Mouse (Mus musculus) gastrocnemius, adult 18-20 months (tissue): Measurements from ENCODE around the gene Cbx4. TPM values are rescaled to one million over a fixed set of nuclear protein-coding genes. Genes with fewer than 3 reads are reported as not detected.
"Not testable (repeated sequence)": the region's sequence is repeated elsewhere in the genome, so short reads cannot be mapped to it uniquely, and the experiment has no call there.

ENCODE experiments used
- DNase-seq: peaks from one replicate; pipeline ENCODE4 v3.0.0; 2021; ENCODE audit warnings: low spot score
- total RNA-seq, 2 experiments: library from RNA; stranded (reverse); gene quantifications; 2 replicates each; pipeline ENCODE4 v1.2.3; 2021

Gene Cbx4
- total RNA-seq, 2 experiments from 2014 or later = 1.6 to 2.5 TPM

DNA sequence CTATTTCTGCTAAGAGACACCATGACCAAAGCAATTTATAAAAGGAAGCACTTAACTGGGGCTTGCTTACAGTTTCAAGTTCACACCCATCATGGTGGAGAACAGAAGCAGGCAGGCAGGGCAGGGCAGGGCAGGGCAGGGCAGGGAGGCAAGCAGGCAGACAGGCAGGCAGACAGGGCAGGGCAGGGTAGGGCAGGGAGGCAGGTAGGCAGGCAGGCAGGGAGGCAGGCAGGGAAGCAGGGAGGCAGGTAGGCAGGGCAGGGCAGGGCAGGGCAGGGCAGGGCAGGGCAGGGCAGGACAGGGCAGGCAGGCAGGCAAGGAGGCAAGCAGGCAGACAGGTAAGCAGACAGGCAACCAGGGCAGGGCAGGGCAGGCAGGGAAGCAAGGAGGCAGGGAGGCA is 26.7 kb upstream of the Cbx4 start:
- DNase-seq = no peak

DNA sequence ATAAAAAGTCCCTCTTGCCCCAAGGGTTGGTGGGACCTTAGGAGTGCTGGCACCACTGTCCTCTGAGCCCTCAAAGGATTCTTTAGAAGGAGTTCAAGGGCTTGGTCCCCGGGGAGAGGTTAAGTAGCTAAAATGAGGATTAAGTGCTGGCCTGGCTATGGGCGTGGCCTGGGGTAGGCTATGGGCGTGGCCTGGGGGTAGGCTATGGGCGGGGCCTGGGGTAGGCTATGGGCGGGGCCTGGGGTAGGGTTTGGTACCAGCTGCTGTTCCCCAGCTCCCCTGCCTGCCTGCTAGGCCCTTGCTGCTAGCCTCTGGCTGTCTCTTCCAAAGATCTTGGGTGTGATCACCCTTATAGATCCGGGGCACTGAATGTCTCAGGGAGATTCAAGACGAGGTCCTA is 25.3 kb upstream of the Cbx4 start:
- DNase-seq = no peak

DNA sequence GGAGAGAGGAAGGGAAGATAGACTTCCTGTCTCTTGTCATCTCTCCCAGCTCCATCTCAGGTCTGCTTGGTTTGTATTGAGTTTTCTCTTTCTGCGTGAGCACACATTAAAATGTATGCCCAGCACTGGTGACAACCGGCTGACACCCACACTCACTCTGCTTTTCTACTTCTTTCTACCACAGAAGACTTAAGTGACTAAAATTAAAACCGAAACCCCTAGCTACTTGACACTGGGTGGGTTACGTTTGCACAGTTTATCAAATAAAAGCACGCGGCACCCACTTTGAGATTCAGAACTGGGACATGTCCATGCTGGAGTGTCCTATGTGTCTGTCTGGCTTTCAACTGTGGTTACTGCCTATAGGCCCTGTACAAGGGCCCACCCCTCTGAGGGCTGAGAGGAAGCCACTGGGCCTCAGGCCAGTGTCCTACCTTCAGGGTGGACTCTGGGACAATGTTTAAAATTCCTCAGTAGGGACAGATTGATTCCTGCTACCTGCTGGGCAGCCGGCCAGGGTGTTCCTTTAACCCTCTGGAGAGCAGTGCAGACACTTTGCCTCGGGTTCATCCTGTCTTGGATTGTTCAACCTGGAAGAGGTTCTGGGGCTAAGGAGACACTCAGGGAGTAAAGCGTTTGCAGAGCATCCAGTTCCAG is 23.5 kb upstream of the Cbx4 start:
- no peak for DNase-seq

DNA sequence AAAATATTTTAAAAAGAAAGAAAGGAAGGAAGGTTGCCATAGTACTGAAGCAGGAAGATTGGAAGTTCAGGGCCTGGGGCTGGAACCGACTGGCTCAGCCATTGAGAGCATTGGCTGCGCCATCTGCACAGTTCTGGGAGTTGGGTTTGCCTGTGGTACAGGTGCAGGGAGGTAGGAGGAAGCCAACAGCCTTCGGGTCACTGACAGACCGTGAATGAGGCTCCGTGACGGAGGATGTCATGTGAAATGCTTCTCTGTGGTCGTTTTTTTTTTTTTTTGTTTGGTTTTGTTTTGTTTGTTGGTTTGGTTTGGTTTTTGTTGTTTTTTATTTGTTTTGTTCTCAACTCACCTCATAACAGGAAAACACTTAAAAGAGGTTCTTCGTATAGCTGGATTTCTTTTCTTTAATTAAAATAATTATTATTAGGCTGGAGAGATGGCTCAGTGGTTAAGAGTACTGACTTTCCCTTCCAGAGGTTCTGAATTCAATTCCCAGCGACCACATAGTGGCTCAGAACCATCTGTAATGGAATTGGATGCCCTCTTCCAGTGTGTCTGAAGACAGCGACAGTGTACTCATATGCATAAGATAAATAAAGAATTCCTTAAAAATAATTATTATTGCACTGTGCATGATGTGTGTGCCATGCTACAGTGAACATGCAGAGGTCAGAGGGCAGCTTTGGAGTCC is 22.7 kb upstream of the Cbx4 start:
- no peak for DNase-seq

DNA sequence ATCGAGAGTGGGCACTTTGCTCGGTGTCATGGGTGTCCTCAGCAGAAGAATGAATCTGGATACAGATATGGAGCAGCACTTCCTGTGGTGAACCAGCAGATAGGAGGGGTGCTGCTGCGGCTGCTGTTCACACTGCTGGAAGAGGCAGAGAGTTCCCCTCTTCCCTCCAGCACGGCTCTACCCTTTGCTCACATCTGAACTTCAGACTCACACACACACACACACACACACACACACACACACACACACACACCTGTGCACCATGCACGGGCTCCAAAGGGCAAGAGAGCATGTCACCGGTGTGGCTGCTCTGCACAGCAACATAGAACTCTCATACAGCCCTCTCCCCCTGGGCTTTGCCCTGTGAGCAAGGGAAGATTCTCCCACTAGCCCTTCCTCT is 20.3 kb upstream of the Cbx4 start:
- no peak for DNase-seq

DNA sequence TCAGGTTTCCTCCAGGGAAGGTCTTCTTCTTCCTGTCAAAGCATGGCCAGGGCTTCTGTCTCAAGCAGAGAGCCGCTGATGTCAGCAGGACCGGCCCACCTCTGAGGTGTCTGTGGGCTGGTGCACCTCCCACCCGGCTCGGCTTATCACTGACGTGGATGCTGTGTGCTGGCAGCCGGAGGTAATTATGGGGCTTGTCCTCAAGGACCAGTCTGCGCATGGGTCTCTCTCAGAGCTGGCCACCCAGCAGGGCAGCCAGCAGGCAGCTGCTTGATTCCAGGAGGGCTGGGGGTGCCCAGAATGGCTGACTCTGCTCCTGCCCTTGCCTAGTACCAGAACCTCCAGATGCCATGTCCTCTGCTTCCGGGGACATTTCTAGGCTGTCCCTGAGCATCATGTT is 19.7 kb upstream of the Cbx4 start:
- no peak for DNase-seq

DNA sequence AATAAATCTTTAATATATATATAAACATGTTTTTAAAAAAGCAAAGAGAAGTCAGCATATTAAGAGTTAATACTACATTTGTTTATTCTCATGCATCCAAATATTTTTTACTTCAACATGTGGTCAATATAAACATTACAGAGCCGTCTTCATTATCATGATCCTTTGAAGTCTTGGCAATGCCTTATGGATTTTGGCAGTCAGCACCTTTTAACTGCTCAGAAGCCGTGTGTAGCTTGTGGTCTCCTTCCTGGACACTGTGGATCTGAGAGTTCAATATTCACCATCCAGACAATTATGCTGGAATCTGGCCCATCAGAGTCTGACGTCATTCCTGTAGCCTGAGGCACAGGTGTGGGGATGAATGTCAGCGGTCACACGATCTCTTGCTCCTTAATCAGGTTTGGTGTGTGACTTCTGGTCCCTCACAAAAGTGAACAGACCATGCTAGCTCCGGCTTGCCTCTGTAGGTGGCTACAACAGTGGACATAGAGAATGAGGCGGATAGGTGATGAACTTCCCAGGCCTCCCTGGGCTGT is 19.1 kb upstream of the Cbx4 start:
- no peak for DNase-seq

DNA sequence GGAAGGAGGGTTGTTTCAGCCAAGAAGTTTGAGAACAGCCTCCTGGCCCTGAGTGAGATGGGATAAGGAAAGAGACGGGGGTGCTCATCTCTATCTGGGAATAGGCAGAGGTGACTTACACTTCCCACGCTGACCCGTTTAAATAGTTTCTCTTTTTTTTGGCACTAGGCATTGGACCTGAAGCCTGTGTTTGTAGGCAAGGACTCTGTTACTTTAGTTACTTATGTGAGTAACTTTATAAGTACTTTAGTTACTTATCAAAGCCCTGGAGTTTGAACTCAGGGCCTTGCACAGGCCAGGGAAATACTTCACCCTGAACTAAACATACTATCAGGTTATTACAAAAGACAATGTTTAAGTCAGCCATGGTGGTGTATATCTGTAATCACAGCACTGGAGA is 18.0 kb upstream of the Cbx4 start:
- no peak for DNase-seq

DNA sequence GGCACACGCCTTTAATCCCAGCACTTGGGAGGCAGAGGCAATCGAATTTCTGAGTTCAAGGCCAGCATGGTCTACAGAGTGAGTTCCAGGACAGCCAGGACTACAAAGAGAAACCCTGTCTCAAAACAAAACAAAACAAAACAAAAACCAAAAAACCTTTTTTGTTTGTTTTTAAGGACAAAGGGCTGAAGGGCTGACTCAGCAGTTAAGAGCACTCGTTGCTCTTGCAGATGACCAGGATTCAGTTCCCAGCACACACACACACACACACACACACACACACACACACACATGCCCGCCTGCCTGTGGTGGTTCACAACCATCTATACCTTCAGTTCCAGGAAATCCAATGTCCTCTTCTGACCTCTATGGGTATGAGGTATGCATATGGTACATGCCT is 14.3 kb upstream of the Cbx4 start:
- not testable (repeated sequence) for DNase-seq

DNA sequence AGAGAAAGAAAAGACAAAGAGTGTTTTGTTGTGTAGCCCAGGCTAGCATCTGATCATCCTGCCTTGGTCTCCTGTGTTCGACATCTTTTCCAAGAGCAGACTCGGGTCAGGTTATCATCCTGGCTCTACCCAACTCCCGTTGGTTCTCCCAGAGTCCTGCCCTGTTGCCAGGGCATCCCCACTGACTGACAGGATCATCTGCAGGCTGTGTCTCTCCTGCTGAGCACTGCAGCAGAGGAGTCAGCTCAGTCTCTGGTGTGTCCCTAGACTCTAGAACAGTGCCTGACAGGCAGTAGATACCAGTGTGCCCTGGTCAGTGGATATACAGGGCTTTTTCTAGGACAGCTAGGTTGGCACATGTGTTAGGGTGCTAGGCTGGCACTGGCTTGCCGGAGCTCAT is 12.2 kb upstream of the Cbx4 start:
- DNase-seq = no peak

DNA sequence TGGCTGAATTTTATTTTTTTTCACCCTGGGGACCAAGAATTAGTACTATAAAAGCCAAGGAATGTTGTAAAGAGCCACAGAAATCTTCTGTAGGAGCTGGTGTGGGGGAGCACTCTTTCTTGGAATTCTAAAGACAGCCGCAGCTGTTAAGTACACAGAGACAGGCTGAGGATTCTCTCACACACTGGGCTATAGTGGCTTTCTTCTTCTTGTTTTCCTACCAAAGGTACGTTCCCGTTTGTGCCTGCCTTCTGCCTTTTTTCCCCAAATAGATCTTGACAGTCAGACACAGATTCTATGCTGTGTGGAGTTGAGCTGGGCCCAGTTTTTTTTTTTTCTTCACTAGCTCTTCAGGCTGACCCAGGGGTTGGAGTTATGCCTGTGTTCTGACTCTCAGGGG is 9.4 kb upstream of the Cbx4 start:
- DNase-seq = no peak

DNA sequence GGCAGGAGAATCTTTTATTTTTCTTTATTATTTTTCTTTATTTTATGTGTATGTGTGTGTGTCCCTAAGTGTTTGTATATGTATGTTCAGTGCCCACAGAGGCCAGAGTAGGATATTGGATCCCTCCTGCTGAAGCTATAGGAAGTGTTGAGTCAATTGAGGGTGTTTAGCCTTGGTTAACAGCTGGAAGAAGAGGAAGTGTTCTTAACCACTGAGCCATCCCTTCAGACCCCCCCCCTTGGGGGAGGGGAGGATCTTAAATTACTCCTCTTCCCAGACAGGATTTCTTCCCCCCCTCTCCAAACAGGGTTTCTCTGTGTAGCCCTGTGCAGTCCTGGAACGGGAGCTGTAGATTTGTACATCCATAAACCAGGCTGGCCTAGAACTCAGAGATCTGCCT is 7.3 kb upstream of the Cbx4 start:
- DNase-seq = no peak

DNA sequence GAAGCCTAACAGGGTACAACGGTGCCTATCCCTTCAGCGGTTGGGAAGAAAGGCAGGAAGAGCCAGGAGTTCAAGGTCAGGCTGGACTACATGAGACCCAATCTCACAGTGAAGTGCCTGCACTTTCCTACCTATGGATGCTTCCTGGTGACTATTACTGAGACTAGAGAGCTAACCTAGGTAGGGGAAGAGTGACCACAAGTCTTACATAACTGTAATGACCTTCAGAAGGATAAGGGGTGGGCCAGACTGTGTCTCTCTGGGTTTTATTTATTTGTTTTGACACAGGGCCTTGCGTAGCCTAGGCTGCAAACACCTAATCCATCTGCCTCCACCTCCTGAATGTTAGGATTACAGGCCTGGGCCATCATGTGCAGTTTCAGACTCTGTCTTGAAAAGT is 6.3 kb upstream of the Cbx4 start:
- DNase-seq = no peak

DNA sequence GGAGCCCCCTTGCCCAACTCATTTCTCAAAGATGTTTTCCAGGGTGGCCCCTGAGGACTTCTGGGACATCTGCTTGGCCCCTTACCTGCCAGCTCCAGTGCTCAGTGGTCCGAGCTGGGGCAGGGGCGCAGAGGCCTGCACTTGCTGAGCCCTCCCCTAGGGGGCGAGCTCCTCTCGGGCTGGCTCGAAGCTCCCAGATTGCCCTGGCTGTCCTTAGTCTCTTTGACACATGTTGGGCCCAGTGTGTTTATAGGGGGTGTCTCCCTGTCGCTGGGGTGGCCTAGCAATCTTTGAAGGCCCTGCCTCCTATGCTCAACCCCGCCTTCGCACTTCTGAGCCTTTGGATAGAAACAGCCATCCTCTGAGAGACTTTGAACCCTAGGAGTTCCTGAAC is 5.6 kb upstream of the Cbx4 start:
- DNase-seq = no peak

DNA sequence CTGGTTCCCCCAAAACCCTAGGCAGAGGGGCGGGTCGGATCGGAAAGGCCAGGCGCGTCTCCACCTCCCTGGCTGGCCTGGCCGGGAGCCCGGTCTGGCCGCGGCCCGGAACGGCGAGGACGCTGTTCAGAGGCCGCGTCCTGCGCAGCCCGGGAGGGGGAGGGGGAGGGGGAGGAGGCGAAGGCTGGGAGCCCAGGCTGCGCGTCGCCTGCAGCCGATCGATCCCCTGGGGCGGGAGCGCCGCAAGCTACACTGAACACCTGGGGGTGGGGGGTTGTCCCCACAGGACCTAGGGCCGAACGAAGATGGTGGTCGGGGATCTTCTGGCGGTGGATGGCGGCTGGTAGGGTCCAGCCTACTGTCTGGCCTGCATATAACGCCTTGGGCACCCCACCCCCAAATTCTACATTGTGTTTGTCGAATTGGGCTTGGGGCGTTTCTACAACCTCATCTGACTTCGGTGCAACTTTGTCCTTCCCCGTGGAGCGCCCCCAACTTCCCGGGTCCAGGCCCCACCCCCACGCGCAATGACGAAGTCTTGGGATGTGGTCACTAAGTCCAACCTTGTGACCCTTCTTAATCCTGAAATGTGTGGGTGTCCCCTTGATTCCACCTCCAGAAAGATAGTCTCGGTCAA is 5.1 kb upstream of the Cbx4 start:
- DNase-seq = peak; percentile 61

DNA sequence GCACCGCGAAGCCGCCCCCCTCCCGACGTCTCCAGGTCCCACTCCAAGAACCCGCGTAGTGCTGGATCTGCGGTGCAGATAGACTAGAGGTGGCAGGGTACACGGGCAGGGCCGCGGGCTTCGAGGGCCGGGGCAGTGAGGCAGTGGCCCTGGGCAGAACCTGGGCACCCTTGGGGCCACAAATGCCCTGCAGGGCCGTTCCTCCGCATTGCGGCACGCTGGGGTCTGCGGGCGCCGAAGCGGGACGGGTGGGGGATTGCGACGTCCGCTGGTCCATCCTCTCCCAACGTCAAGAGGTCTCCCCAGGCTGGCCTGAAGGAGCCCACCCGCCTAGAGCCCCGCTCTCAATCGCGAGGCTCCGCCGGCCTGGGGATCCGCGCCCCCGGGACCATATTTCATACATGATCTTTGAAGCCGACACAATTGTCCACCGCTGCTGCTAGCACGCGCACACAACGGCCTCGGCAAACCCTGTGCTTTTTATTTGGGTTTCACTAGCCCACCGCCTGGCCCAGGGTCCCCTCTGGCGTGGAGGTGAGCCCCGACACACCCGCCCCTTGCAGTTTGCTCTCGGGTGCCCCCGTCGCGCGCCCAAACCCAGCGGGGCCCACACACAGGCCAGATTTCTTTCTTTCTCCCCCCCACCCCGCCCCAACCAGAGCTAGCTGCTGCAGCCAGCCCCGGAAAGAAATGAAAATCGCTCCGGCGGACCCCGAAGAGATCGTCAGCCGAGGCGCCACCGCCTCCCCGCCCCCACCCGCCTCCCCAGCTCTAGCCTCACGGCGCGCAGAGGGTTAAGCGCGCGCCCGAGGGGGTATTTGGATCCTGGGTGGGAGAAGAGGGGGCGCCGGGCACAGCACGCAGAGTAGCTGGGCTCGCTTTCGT is 4.3 kb upstream of the Cbx4 start:
- no peak for DNase-seq

DNA sequence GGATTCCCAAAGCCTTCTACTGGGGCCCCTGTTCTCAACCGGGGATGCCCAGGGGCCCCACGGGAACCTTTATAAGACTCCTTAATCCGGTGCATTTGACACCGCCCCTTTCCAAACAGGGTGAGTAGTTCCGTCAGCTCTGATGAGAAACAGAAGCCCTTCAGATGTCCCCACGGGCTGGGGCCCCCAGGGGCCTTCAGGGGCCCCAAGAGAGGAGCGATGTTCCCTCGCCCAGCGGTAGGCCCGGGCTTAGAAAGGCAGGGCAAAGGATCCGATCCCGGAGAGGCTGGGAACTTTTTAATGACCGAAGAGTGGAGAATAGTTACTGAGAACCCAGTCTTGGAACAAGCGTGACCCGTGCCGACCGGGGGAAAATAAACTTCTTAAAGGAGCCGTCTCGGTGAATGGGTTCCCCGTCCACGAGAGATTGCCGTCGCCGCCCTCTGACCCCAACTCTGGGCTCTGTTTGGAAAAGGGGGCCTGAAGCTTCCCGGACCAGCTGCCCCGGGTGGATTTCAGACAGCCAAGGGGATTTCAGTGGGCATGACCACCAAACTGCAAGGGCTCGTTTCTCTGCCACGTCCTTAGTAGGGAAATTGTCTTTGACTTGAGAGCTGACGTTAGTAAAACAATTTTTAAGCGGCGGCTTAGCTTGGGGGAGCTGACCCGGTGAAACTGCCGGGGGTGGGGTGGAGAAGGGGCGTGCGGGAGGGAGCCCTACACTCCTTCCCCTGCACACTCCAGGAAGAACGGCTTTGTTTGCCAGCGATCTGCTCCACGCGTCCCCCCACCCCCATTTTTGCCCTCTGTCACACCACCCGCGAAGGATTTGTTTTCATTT is 3.4 kb upstream of the Cbx4 start:
- DNase-seq = no peak

DNA sequence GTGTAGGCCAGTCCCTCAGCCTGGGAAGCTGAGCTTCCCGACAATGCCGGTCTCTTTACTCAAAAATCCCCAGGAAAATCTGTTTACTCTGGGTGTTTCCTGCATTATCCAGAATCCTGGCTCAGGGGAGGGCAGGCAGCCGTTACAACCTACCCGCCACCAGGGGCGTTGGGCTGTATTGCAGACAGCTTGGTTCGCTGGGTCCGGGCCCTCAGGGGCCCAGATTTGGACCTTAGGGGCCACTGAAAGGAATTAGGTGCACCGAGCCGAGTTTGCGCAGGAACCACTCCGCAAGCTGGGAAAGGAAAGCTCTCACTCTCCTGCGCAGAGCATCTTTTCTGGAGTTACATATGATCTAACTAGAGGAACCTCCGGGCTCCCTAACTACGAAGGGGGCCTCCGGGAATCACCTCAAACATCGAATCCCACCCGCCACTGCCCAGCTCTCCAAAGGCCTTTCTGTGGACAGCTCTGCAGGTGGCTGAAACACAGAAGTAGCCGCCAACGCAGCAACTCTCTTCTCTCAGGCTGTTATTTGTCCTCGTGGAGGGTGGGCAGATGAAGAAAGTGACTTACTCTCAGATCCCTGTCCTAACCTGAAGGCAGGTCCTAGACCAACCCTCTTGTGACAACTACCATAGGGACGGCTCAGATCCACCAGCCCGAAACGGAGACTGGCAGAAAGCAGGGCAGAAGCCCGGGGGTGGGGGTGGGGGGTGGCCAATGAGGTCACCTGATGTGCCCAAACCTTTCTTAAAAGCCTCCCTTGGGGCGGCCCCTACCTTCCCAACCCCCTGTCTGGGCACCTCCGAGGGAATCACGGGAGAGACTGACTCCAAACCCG is 2.6 kb upstream of the Cbx4 start:
- no peak for DNase-seq

DNA sequence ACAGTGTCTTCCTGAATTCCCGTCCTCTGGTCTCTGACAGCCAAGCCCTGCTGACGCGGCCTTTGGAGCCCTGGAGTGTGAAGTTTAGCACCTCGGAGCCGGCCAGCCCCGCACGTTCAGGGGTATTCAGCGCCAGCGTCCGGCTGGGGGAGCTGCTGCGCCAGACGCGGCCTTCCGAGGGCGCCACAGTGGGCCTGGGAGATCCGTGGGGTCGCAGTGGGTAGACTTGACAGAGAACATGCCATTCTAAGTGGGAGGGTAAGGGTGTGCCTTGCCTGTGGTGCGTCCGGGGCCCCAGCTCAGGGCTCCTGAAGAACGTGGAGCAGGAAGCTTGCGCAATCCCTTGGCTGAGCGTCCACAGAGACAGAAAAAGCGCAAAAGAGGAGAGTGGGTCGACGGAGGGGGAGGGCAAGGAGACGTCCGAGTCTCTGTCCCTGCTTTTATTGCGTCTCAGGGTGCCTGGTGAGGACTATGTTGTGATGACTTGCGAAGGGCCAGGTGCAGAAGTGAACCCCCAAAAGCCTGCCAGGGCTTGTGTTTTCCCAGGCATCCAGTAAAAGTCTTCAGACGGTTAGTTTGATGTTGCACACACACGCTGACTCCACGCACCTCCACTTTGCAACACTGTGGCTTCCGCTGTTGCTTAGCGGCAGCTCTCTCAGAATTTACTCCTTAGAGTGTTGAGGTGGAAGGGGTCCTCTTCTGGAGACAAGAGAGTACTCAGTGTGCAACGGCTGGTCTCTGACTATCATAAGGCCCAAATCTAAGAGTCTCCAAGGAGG is 1.5 kb upstream of the Cbx4 start:
- DNase-seq = peak; percentile 53
